Mouse (Mus musculus) limb, embryonic 12.5 days (tissue): Measurements from ENCODE around the gene Hes5. TPM values are rescaled to one million over a fixed set of nuclear protein-coding genes. Genes with fewer than 3 reads are reported as not detected.

ENCODE experiments used
- ATAC-seq: fragments of 200-750 bp; cut with Nextera tagmentation; 2 replicates; pipeline ENCODE4 v1.8.0; 2017; ENCODE audit warnings: low read depth, moderate TSS enrichment; ENCODE audit not compliant: insufficient number of reproducible peaks, insufficient read depth, low FRiP score, low TSS enrichment
- H3K27ac ChIP-seq: fragments of 300-500 bp; sonication (generic); 2 replicates; pipeline ENCODE4 v1.5.1; 2016; ENCODE audit warnings: mild to moderate bottlenecking, moderate library complexity
- H3K27me3 ChIP-seq: fragments of 300-500 bp; sonication (generic); 2 replicates; pipeline ENCODE4 v1.6.1; 2016; ENCODE audit warnings: mild to moderate bottlenecking, moderate library complexity
- H3K36me3 ChIP-seq: fragments of 300-500 bp; sonication (generic); 2 replicates; pipeline ENCODE4 v1.6.1; 2016; ENCODE audit warnings: mild to moderate bottlenecking, moderate library complexity
- H3K4me1 ChIP-seq: fragments of 300-500 bp; sonication (generic); replicated peaks from 2 replicates; pipeline ENCODE4 v1.6.1; 2016
- H3K4me2 ChIP-seq: fragments of 300-500 bp; sonication (generic); 2 replicates; pipeline ENCODE4 v1.6.1; 2016; ENCODE audit warnings: mild to moderate bottlenecking, moderate library complexity
- H3K4me3 ChIP-seq: fragments of 300-500 bp; sonication (generic); replicated peaks from 2 replicates; pipeline ENCODE4 v1.5.1; 2016; ENCODE audit warnings: mild to moderate bottlenecking
- H3K9ac ChIP-seq: fragments of 300-500 bp; sonication (generic); replicated peaks from 2 replicates; pipeline ENCODE4 v1.6.1; 2016; ENCODE audit warnings: mild to moderate bottlenecking, moderate library complexity
- H3K9me3 ChIP-seq: fragments of 300-500 bp; sonication (generic); 2 replicates; pipeline ENCODE4 v1.6.1; 2016; ENCODE audit warnings: mild to moderate bottlenecking, moderate library complexity
- WGBS: fragments of 180-500 bp; shearing (Covaris S2); methylation state at CpG from one replicate; pipeline ENCODE4 v1.1.7; 2016; 5-methylcytosine and 5-hydroxymethylcytosine counted together
- polyA plus RNA-seq: library from polyadenylated mRNA; unstranded; fragments of >200 nt; fragmentation: Nextera tagmentation; extraction: Ambion mirVana; gene quantifications from 2 replicates; pipeline ENCODE4 v1.2.1, GENCODE M21; 2016

Hes5 gene
- polyA plus RNA-seq, 1 experiment from 2014 or later: 1.1 TPM

DNA sequence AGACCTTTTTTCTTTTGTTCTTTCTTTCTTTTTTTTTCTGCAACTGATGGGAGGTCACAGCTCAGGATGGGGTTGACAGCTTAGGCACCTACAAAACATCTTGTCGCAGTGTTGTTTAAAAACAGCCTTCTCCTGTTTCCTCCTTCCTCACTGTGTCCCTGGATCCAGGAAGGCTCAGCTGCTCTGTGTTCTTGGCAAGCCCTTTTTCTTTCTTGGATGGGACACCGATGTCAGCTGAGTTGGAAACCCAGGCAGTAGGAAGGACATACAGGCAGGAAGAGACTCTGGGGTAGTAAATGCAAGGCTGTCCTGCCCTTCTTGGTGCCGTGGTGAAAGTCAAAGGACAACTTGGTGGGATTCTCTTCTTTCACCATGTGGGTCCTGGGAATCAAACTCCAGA lies 5.1 kb downstream of the Hes5 start:
- no peaks in the 10 kb centered on the region for H3K9me3 ChIP-seq
- H3K27ac ChIP-seq: no peak overlapping the region
- peaks cover 28% of the 10 kb centered on the region for H3K36me3 ChIP-seq
- ATAC-seq: no peak
- H3K4me3 ChIP-seq: no peak overlapping the region
- H3K27me3 ChIP-seq: peaks cover 28% of the 10 kb centered on the region
- 0 out of 2 replicates have a peak overlapping the region, but pooled peaks have one; percentile 1 for H3K4me2 ChIP-seq
- 88% methylated on average over 3 of the region's 3 CpGs for WGBS
- H3K4me1 ChIP-seq: peaks cover 40% of the 10 kb centered on the region
- peak overlapping the region; percentile 86; the same call in 1 of the 2 replicates for H3K9ac ChIP-seq

DNA sequence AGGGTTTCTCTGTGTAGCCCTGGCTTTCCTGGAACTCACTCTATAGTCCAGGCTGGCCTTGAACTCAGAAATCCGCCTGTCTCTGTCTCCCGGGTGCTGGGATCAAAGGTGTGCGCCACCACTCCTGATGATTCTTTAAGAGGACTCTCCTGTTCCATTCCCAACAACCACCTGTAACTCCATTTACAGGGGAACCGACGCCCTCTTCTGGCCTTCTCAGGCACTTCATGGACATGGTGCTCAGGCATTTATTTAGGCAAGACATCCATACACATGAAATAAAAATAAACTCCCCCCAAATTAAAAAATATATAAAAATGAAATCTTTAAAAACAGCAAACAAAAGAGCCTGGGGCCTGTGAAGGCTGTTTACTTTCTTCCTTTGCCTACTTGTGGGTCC lies 6.5 kb downstream of the Hes5 start:
- peaks cover 42% of the 10 kb centered on the region for H3K36me3 ChIP-seq
- no peak overlapping the region for H3K4me2 ChIP-seq
- no peak overlapping the region for H3K9ac ChIP-seq
- H3K27me3 ChIP-seq: peaks cover 15% of the 10 kb centered on the region
- WGBS: 61% methylated on average over 5 of the region's 5 CpGs
- peaks cover 28% of the 10 kb centered on the region for H3K4me1 ChIP-seq
- no peak for ATAC-seq
- no peak overlapping the region for H3K27ac ChIP-seq
- no peak overlapping the region for H3K4me3 ChIP-seq
- H3K9me3 ChIP-seq: no peaks in the 10 kb centered on the region

DNA sequence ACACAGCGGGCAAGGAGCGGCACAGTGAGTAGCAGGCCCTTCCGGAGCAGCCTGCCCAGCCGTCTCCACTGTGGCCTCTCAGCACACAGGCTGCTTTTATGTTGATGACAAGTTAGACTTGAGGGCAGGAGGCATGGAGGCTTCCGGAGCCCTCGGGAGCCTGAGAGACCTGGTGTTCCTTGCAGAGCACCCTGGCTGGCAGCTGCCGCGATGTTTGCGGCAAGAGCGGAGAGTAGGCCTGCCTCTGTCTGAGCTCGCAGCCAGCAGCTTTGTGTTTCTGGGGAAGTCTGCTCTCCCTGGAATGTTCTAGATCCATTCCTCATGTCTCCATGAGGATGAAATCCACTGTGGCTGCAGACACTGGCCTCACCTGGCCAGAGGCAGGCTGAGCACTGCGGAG lies 11.8 kb downstream of the Hes5 start:
- Histone ChIP-seq H3K27me3 (no peaks in the 10 kb centered on the region), H3K4me3 (no peak overlapping the region), H3K27ac (no peak overlapping the region), H3K4me1 (no peaks in the 10 kb centered on the region), H3K36me3 (peaks cover 87% of the 10 kb centered on the region), H3K9ac (no peak overlapping the region), H3K9me3 (no peaks in the 10 kb centered on the region), H3K4me2 (no peak overlapping the region)
- WGBS: 96% methylated on average over 12 of the region's 12 CpGs
- no peak for ATAC-seq

DNA sequence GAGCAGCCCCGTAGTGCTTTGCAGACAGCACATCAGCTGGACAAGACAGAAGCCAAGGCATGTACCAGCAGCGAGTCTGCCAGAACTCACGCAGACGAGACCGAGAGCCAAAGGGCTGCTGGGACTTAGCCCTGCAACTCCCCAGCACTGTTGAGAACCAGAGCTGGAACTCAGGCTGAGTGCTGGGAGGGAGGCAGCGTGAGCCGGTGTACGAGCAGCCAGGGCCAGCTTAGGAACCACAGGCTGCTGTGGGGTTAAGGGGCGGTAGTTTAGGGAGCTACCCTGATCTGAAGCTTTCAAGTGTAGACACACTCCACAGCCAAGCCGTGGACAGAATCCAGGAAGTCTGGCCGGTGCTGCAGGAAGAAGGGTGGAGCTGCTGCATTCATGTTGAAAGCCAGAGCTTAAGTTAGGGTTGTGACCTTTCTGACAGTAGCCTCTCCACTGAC lies 13.5 kb downstream of the Hes5 start:
- Histone ChIP-seq H3K27ac (no peak overlapping the region), H3K36me3 (peaks cover 100% of the 10 kb centered on the region), H3K9ac (no peak overlapping the region), H3K4me2 (no peak overlapping the region), H3K27me3 (no peaks in the 10 kb centered on the region), H3K4me3 (no peak overlapping the region), H3K9me3 (no peaks in the 10 kb centered on the region), H3K4me1 (no peaks in the 10 kb centered on the region)
- 91% methylated on average over 11 of the region's 11 CpGs for WGBS
- no peak for ATAC-seq

DNA sequence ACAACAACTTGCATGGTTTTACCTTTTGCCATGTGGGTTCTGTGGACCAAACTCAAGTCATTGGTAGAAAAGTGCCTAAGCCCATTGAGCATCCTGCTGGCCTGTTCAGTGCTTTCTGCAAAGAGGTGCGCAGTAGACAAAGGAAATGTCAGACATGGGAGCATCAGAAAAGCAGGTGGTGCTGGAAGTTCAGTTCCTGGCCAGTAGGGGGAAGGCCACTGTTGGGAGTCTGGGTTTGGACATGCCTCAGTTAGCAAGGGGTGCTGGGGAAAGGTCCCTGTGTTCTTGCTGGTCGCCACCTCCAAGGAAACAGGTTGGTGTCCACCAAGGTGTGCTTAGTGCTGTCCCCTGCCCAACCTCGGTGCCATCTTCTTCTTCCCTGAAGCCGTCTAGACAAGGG lies 19.4 kb downstream of the Hes5 start:
- no peak for ATAC-seq
- Histone ChIP-seq H3K9me3 (no peaks in the 10 kb centered on the region), H3K4me1 (peaks cover 10% of the 10 kb centered on the region), H3K9ac (no peak overlapping the region), H3K4me2 (no peak overlapping the region), H3K36me3 (peaks cover 67% of the 10 kb centered on the region), H3K27me3 (peaks cover 21% of the 10 kb centered on the region), H3K4me3 (no peak overlapping the region), H3K27ac (no peak overlapping the region)
- WGBS: 93% methylated on average over 4 of the region's 4 CpGs

DNA sequence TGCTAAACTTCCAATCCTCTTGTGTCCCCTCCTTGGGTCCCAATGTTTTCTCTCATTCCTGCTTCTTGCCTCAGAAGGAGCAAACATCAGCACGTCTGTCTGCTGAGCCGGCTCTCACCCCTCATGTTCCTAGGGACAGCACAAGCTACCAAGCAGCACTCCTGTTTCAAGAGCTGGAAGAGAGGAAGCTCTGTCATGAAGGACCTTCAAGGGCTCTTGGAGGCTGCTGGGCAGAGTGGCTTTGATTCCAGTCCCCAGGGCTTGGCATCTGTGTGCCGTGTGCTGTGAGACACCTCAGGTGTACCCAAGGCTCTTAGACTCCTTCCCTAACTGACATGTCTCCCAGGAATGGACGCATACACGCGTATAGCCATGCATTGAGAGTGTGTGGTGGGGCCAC lies 20.4 kb downstream of the Hes5 start:
- no peak overlapping the region for H3K27ac ChIP-seq
- no peak for ATAC-seq
- no peak overlapping the region for H3K4me3 ChIP-seq
- H3K4me2 ChIP-seq: no peak overlapping the region
- H3K36me3 ChIP-seq: peaks cover 58% of the 10 kb centered on the region
- no peaks in the 10 kb centered on the region for H3K9me3 ChIP-seq
- H3K4me1 ChIP-seq: peaks cover 16% of the 10 kb centered on the region
- peaks cover 28% of the 10 kb centered on the region for H3K27me3 ChIP-seq
- H3K9ac ChIP-seq: no peak overlapping the region
- 88% methylated on average over 6 of the region's 6 CpGs for WGBS

DNA sequence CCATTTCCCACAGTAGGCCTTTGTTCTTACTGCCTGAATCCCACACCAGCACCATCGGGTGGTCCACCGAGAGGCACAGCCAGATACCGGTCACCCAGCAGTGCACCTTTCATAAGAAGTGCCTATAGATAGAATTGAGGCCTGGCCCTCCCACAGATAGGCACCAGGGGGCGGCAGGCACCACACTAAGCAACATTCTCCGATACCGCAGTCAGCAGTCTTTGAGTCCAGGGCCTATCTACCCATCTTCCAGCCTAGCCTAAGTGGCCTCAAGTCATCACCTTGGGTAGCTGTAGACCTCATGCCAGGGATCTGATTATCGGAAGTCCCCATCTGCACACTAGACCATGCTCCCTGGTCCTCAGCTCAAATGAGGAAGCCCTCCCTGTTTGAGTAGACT lies 20.8 kb downstream of the Hes5 start:
- Histone ChIP-seq H3K27ac (no peak overlapping the region), H3K9ac (no peak overlapping the region), H3K4me3 (no peak overlapping the region), H3K9me3 (no peaks in the 10 kb centered on the region), H3K36me3 (peaks cover 53% of the 10 kb centered on the region), H3K27me3 (peaks cover 32% of the 10 kb centered on the region), H3K4me1 (peaks cover 21% of the 10 kb centered on the region), H3K4me2 (no peak overlapping the region)
- WGBS: 52% methylated on average over 7 of the region's 7 CpGs
- 0 out of 2 replicates have a peak, but pooled peaks have one; percentile 8 for ATAC-seq

DNA sequence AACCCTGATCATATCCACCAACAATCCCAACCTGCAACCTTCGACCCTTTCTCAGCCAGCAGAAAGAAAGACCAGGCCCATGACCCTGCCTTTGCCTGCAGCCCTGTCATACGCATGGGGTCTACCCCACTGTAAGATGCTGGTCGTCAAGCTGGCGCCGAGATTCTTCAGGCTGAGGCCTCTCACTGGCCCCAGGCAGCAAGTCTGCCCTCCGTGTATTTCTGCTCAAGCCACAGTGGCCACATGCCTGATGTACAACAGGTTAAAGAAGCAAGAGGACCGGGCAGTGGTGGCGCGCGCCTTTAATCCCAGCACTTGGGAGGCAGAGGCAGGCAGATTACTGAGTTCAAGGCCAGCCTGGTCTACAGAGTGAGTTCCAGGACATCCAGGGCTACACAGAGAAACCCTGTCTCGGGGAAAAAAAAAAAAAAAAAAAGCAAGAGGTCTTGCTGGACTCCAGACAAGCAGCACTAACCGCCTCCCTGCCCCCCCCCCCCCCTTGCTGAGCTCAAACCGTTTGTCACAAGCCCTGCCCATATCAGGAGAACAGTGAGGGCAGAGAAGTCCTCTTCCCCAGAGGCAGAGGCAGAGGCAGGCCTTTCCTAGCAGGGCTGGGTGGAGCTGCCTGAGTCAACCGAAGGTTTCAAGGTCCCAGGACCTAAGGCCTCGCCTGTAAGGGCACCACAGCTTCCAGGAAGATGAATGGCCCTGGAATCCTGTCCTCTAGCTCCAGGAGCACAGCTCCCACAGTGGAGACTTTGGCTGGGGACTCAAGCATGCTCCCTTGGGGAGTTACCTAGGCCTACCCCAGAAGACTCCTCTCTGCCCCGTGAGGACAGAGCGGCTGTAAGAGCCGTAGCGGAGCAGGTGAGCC lies 21.8 kb downstream of the Hes5 start:
- peaks cover 44% of the 10 kb centered on the region for H3K36me3 ChIP-seq
- no peak overlapping the region for H3K4me2 ChIP-seq
- peaks cover 35% of the 10 kb centered on the region for H3K27me3 ChIP-seq
- H3K27ac ChIP-seq: no peak overlapping the region
- WGBS: 74% methylated on average over 19 of the region's 19 CpGs
- no peaks in the 10 kb centered on the region for H3K9me3 ChIP-seq
- peaks cover 23% of the 10 kb centered on the region for H3K4me1 ChIP-seq
- no peak for ATAC-seq
- no peak overlapping the region for H3K9ac ChIP-seq
- no peak overlapping the region for H3K4me3 ChIP-seq

DNA sequence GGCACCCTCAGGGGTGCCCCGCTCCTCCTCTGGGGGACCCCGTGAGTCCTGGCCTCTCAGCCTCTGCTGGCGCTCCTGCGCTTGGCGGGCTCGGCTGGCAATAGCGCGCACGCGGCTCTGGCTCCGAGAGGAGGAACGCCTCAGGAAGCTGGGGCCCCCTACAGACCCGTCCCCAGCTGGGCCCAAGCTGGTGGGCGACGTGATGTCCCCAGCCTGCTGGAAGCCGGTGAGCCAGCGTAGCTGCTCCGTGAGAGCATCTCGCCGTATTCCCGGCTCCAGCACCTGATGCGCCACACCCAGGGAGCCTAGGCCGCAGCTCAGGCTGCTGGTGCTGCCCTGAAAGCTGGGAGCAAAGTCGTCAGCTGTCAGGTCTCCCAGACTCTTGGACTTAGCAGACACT lies 23.0 kb downstream of the Hes5 start:
- H3K9ac ChIP-seq: no peak overlapping the region; the same call in 1 of the 2 replicates

DNA sequence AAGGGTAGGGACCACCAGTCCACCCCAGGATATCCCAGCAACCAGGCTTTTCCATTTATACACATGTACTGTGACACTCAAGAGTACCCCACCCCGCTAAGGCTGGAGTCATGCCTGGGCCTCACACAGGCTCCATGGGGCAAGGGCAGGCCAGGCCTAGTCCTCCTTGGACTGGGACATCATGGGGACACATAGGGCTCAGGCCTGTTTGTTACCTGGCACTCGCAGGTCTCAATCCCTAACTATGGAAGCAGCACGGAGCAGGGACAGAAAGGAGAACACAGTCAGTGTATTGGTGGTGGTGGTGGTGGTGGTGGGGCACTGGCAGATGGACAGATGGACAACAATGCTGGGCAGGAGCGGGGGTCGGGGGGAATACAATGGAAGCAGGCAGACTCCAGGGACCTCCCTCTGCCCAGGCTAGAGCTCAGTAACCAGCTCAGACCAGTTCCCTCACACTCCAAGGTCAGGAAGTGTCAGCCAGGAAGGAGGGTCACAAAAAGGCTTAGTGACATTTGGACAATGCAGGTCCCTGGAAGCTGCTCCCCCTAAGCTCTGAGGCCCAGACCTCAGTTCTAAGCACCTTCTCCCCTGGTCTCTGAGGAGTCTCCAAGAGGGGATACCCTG lies 24.5 kb downstream of the Hes5 start:
- ATAC-seq: no peak
- Histone ChIP-seq H3K27ac (no peak overlapping the region), H3K36me3 (peaks cover 16% of the 10 kb centered on the region), H3K27me3 (peaks cover 35% of the 10 kb centered on the region), H3K9me3 (no peaks in the 10 kb centered on the region), H3K4me3 (no peak overlapping the region), H3K9ac (peak overlapping the region; percentile 52; the same call in 1 of the 2 replicates), H3K4me1 (peaks cover 23% of the 10 kb centered on the region), H3K4me2 (peak overlapping the region; percentile 44)
- WGBS: 92% methylated on average over 5 of the region's 5 CpGs

More for the DNA sequence above, 23.0 kb downstream of the Hes5 start:
- WGBS: 18% methylated on average over 24 of the region's 24 CpGs
- H3K27me3 ChIP-seq: peaks cover 35% of the 10 kb centered on the region
- peaks cover 31% of the 10 kb centered on the region for H3K36me3 ChIP-seq
- H3K4me1 ChIP-seq: peaks cover 23% of the 10 kb centered on the region
- H3K9me3 ChIP-seq: no peaks in the 10 kb centered on the region
- H3K27ac ChIP-seq: no peak overlapping the region
- H3K4me3 ChIP-seq: no peak overlapping the region
- H3K4me2 ChIP-seq: no peak overlapping the region
- no peak for ATAC-seq

DNA sequence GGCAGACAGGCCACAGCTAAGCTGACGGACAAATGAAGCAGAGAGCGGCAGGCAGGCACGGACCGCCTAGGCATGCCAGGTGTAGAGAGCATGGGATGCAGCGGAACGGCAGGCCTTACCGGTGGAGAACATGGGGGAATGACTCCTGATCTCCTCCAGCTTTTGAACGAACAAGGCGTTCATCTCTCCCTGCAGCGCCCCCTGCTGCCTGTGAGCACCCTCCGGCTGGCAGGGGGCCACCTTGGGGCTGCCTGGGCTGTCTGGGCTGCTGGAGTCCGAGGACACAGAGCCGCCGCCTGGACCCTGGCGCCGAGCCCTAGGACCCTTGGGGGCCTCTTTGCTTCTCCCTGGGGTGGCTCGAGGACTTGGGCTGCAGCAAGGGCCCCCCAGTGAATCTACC lies 25.4 kb downstream of the Hes5 start:
- peak overlapping the region; percentile 44 for H3K4me2 ChIP-seq
- H3K9me3 ChIP-seq: no peaks in the 10 kb centered on the region
- no peak overlapping the region for H3K27ac ChIP-seq
- H3K36me3 ChIP-seq: peaks cover 7% of the 10 kb centered on the region
- peak overlapping the region; percentile 18; the same call in 1 of the 2 replicates for H3K4me3 ChIP-seq
- H3K4me1 ChIP-seq: peaks cover 23% of the 10 kb centered on the region
- H3K27me3 ChIP-seq: peaks cover 35% of the 10 kb centered on the region
- ATAC-seq: no peak
- 20% methylated on average over 17 of the region's 17 CpGs for WGBS
- peak overlapping the region; percentile 52; the same call in 1 of the 2 replicates for H3K9ac ChIP-seq
